Mouse (Mus musculus): ENCODE measurements around the gene Nmur1. TPM values are rescaled to one million over a fixed set of nuclear protein-coding genes. Genes with fewer than 3 reads are reported as not detected.

Nmur1 gene
- polyA plus RNA-seq, 1 experiment: 2.4 TPM

- peaks cover 70% of the 10 kb centered on the region for H3K4me1 ChIP-seq
- H3K9me3 ChIP-seq: no peaks in the 10 kb centered on the region
- no peaks in the 10 kb centered on the region for H3K36me3 ChIP-seq (replicated peaks; ENCODE audit: low read length)
- H3K27me3 ChIP-seq (replicated peaks): no peaks in the 10 kb centered on the region
- peak overlapping the region; percentile 95 for H3K4me3 ChIP-seq (replicated peaks)
- TF ChIP-seq GATA1 (IDR thresholded peaks at IDR 0.05; ENCODE audit: borderline replicate concordance, low read length): no peak
- TF ChIP-seq FLI1 (IDR thresholded peaks at IDR 0.05; ENCODE audit: low read length): no peak
Measured at GRCm38 (mm10) chr1:86441724-86441979, 15.6 kb upstream of the Nmur1 start.

- Histone ChIP-seq H3K9me3 (no peaks in the 10 kb centered on the region), H3K4me3 (replicated peaks) (peak overlapping the region; percentile 95), H3K36me3 (replicated peaks; ENCODE audit: low read length) (no peaks in the 10 kb centered on the region), H3K27me3 (replicated peaks) (no peaks in the 10 kb centered on the region), H3K4me1 (peaks cover 73% of the 10 kb centered on the region)
- TF ChIP-seq FLI1 (IDR thresholded peaks at IDR 0.05; ENCODE audit: low read length): no peak
- TF ChIP-seq GATA1 (IDR thresholded peaks at IDR 0.05; ENCODE audit: borderline replicate concordance, low read length): no peak
Measured at GRCm38 (mm10) chr1:86440887-86441723, 15.1 kb upstream of the Nmur1 start.

GRCm38 (mm10) chr1:86440171-86440886, 14.3 kb upstream of the Nmur1 start:
- H3K9me3 ChIP-seq: no peaks in the 10 kb centered on the region
- no peaks in the 10 kb centered on the region for H3K27me3 ChIP-seq (replicated peaks)
- H3K36me3 ChIP-seq (replicated peaks; ENCODE audit: low read length): no peaks in the 10 kb centered on the region
- TF ChIP-seq GATA1 (IDR thresholded peaks at IDR 0.05; ENCODE audit: borderline replicate concordance, low read length) (no peak), FLI1 (IDR thresholded peaks at IDR 0.05; ENCODE audit: low read length) (no peak)
- peaks cover 76% of the 10 kb centered on the region for H3K4me1 ChIP-seq
- peak overlapping the region; percentile 95 for H3K4me3 ChIP-seq (replicated peaks)

GRCm38 (mm10) chr1:86439487-86440170, 13.6 kb upstream of the Nmur1 start:
- Histone ChIP-seq H3K4me1 (peaks cover 83% of the 10 kb centered on the region), H3K4me3 (replicated peaks) (peak overlapping the region; percentile 83)

GRCm38 (mm10) chr1:86438501-86438900, 12.5 kb upstream of the Nmur1 start:
- TF ChIP-seq FLI1 (IDR thresholded peaks at IDR 0.05; ENCODE audit: low read length) (no peak), GATA1 (IDR thresholded peaks at IDR 0.05; ENCODE audit: borderline replicate concordance, low read length) (no peak)
- H3K36me3 ChIP-seq (replicated peaks; ENCODE audit: low read length): no peaks in the 10 kb centered on the region
- no peaks in the 10 kb centered on the region for H3K9me3 ChIP-seq
- no peaks in the 10 kb centered on the region for H3K27me3 ChIP-seq (replicated peaks)
- peaks cover 79% of the 10 kb centered on the region for H3K4me1 ChIP-seq
- H3K4me3 ChIP-seq (replicated peaks): no peak overlapping the region

More at GRCm38 (mm10) chr1:86439487-86440170, 13.6 kb upstream of the Nmur1 start:
- no peak for TF ChIP-seq GATA1 (IDR thresholded peaks at IDR 0.05; ENCODE audit: borderline replicate concordance, low read length)
- TF ChIP-seq FLI1 (IDR thresholded peaks at IDR 0.05; ENCODE audit: low read length): no peak
- no peaks in the 10 kb centered on the region for H3K36me3 ChIP-seq (replicated peaks; ENCODE audit: low read length)
- H3K27me3 ChIP-seq (replicated peaks): no peaks in the 10 kb centered on the region
- no peaks in the 10 kb centered on the region for H3K9me3 ChIP-seq

GRCm38 (mm10) chr1:86438014-86438319, 11.9 kb upstream of the Nmur1 start:
- Histone ChIP-seq H3K36me3 (replicated peaks; ENCODE audit: low read length) (no peaks in the 10 kb centered on the region), H3K4me1 (peaks cover 79% of the 10 kb centered on the region), H3K27me3 (replicated peaks) (no peaks in the 10 kb centered on the region), H3K4me3 (replicated peaks) (no peak overlapping the region), H3K9me3 (no peaks in the 10 kb centered on the region)
- TF ChIP-seq FLI1 (IDR thresholded peaks at IDR 0.05; ENCODE audit: low read length): no peak
- no peak for TF ChIP-seq GATA1 (IDR thresholded peaks at IDR 0.05; ENCODE audit: borderline replicate concordance, low read length)

GRCm38 (mm10) chr1:86437219-86438013, 11.4 kb upstream of the Nmur1 start:
- TF ChIP-seq GATA1 (IDR thresholded peaks at IDR 0.05; ENCODE audit: borderline replicate concordance, low read length) (no peak), FLI1 (IDR thresholded peaks at IDR 0.05; ENCODE audit: low read length) (no peak)
- Histone ChIP-seq H3K4me3 (replicated peaks) (no peak overlapping the region), H3K36me3 (replicated peaks; ENCODE audit: low read length) (no peaks in the 10 kb centered on the region), H3K9me3 (no peaks in the 10 kb centered on the region), H3K4me1 (peaks cover 80% of the 10 kb centered on the region), H3K27me3 (replicated peaks) (no peaks in the 10 kb centered on the region)

- no peaks in the 10 kb centered on the region for H3K36me3 ChIP-seq (replicated peaks; ENCODE audit: low read length)
- peak overlapping the region; percentile 92 for H3K4me3 ChIP-seq (replicated peaks)
- H3K9me3 ChIP-seq: no peaks in the 10 kb centered on the region
- no peaks in the 10 kb centered on the region for H3K27me3 ChIP-seq (replicated peaks)
- TF ChIP-seq GATA1 (IDR thresholded peaks at IDR 0.05; ENCODE audit: borderline replicate concordance, low read length) (no peak), FLI1 (IDR thresholded peaks at IDR 0.05; ENCODE audit: low read length) (no peak)
- peaks cover 91% of the 10 kb centered on the region for H3K4me1 ChIP-seq
Measured at GRCm38 (mm10) chr1:86435302-86435821, 9.3 kb upstream of the Nmur1 start.

Measured in megakaryocyte, embryonic 14.5 days (primary cell).